Mouse (Mus musculus): ENCODE data around the gene Nup205.

Nup205 gene

GRCm38 (mm10) chr6:35277903-35278587 is 100.8 kb downstream of the Nup205 start:
- DNase-seq (ENCODE audit: extremely low read depth, low read depth, low spot score), result no peak

- no peak for DNase-seq (ENCODE audit: extremely low read depth, low read depth, low spot score)
Observed at GRCm38 (mm10) chr6:35279306-35279705, 102.1 kb downstream of the Nup205 start.

- peak; percentile 34 for DNase-seq (ENCODE audit: extremely low read depth, low read depth, low spot score)
Observed at GRCm38 (mm10) chr6:35288114-35288761, 111.0 kb downstream of the Nup205 start.

DNA sequence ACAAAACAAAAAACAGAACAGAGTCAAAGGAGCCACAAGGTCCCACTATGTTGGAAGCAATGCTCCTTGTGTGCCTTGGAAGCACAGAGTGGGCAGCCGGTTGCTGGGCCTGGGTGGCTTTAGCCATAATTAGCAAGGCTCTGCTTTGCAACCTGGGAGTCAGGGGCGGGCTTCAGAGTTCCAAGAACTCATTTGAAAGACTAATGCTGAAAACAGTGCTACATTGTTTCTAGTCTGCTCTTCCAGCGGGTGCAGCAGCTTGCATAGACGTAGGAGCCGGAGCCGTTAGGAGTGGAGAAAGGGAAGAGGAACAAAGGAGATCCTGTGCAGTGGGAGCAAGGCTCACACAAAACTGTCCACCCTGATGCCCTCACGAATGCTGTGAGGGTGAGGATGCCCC is 111.7 kb downstream of the Nup205 start:
- no peak for DNase-seq (ENCODE audit: extremely low read depth, low read depth, low spot score)

GRCm38 (mm10) chr6:35289676-35290075 is 112.5 kb downstream of the Nup205 start:
- no peak for DNase-seq (ENCODE audit: extremely low read depth, low read depth, low spot score)

DNA sequence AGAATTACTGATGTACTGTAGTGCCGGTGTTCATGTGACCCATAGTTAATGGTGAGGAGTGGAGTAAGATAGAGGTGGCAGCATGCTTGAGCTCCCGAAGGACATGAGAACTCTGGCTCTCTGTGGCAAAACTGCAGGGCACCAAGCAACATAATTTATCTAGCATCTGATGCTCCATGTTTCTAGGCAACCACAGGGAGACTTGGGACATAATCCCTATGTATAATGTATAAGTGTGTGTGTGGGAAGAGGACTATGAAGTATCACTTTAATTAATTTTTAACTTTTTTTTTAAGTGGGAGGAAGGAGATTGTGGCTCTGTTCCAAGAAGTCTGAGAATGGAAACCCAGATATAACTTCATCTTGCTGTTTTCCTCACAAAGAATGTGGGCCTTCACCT is 117.7 kb downstream of the Nup205 start:
- no peak for DNase-seq (ENCODE audit: extremely low read depth, low read depth, low spot score)

DNA sequence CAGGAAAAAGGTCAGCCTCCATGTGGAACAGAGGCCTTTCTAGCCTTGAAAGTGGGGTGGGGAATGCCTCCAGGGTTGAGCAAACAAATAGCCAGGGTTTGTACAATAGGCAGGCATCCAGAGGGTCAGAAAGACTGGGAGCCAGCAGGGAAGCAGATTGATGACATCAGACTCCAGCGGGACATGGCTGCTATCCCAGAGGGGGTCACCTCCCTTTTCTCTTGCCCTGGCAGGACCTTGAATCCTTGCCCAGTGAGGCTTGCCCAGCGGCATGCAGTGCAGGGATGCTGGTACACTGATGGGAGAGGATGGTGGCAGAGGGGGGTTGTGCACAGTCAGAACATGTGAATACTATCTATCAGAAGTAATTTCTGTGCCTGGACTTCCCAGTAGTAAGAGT is 119.8 kb downstream of the Nup205 start:
- no peak for DNase-seq (ENCODE audit: extremely low read depth, low read depth, low spot score)

Data from fat pad, adult 2 months (tissue).